Mouse (Mus musculus) liver, embryonic 14 days (tissue): Measurements from ENCODE around the gene Gm10134. TPM values are rescaled to one million over a fixed set of nuclear protein-coding genes. Genes with fewer than 3 reads are reported as not detected.

Experiments
- polyA plus RNA-seq: library from polyadenylated mRNA; depleted of rRNA; stranded (reverse); fragments of >200 nt; gene quantifications from 2 replicates; pipeline ENCODE4 v1.2.3, GENCODE M21; 2012; rRNA removed

Gene Gm10134
- 0.12 TPM in 1 of 2 replicates, not detected in the other for polyA plus RNA-seq

GRCm38 (mm10) chr2:28505795-28506194 lies at the start of gene Gm10134:
Gm10134 (plus strand) TSS chr2:28506095.

GRCm38 (mm10) chr2:28465836-28466518 lies 39.9 kb upstream of the Gm10134 start, which contains the start of gene 1700007K13Rik:
1700007K13Rik (minus strand) TSS chr2:28466332.

GRCm38 (mm10) chr2:28467860-28468485 lies 37.9 kb upstream of the Gm10134 start, which contains the start of gene Mrps2:
Mrps2 (plus strand) TSS chr2:28468066.

GRCm38 (mm10) chr2:28496671-28497070 lies 9.2 kb upstream of the Gm10134 start, which contains the start of gene Gbgt1:
Gbgt1 (plus strand) TSS chr2:28496891.

GRCm38 (mm10) chr2:28512798-28513401 lies 7.0 kb downstream of the Gm10134 start, which contains the start of gene Ralgds:
Ralgds (plus strand) TSS chr2:28513125.

Other genes starting within 250 kb of the Gm10134 start
- 0.13 and 0.16 TPM in 2 replicates for gene Ppp1r26, start 59.3 kb upstream of the Gm10134 start, polyA plus RNA-seq
- not detected in 2 replicates for gene 1700007K13Rik, start 39.8 kb upstream of the Gm10134 start, polyA plus RNA-seq
- gene Mrps2, start 38.0 kb upstream of the Gm10134 start, polyA plus RNA-seq, result 18.3 and 21.0 TPM in 2 replicates
- 0.27 and 0.44 TPM in 2 replicates for gene Gbgt1, start 9.2 kb upstream of the Gm10134 start, polyA plus RNA-seq
- gene Ralgds, start 7.0 kb downstream of the Gm10134 start, polyA plus RNA-seq, result 1.9 and 2.4 TPM in 2 replicates
- gene Cel, start 57.3 kb downstream of the Gm10134 start, polyA plus RNA-seq, result 0.05 TPM in 1 of 2 replicates, not detected in the other
- gene Gtf3c5, start 77.7 kb downstream of the Gm10134 start, polyA plus RNA-seq, result 12.1 and 12.9 TPM in 2 replicates
- gene Gfi1b, start 115.9 kb downstream of the Gm10134 start, polyA plus RNA-seq, result 58.0 and 70.1 TPM in 2 replicates
- gene Tsc1, start 135.1 kb downstream of the Gm10134 start, polyA plus RNA-seq, result 5.0 and 5.8 TPM in 2 replicates
- 1.3 and 1.6 TPM in 2 replicates for gene Spaca9, start 193.6 kb downstream of the Gm10134 start, polyA plus RNA-seq
- 0.11 and 0.17 TPM in 2 replicates for gene Ak8, start 194.1 kb downstream of the Gm10134 start, polyA plus RNA-seq